Comparison of ENCODE assay signal across 1 mouse cellular context in the genomic region with DNA sequence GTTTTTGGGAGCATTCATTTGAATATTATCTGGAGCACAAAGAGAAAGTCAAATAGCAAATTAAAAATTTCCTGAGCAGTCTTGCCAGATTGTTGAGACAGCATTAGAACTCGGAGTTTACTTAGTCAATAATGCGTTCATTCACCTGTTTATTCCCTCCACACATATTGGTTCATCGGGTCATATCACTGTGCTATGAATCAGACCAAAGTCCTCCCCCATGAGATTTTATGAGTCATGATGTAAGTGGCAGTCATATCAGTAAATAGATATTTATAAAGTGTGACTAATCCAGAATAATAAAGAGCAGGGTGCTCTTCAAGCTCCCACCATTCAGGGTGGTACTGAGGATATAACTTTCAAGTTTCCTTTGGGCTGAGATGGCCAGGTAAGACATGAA.
A peak's percentile ranks its signal among the peaks of the same experiment; 100 is the strongest.
TF ChIP-seq lines count a peak whose summit lies in the region.

No protein-coding gene starts in this region.

TF ChIP-seq in C2C12, 6 proteins besides CTCF, POLR2A, EP300 and RAD21 (continued from another document):
- peak; percentile 24 for TF ChIP-seq FOSL1 (IDR thresholded peaks at IDR 0.05; ENCODE audit: insufficient read depth, low read length, poor library complexity, severe bottlenecking)
